Mouse (Mus musculus) right cerebral cortex, postnatal 14 days (tissue): ENCODE measurements around the gene Gabbr2.

ENCODE experiments used
- DNase-seq: peaks from one replicate; pipeline ENCODE4 v3.0.0; 2022

Gabbr2 gene

DNA sequence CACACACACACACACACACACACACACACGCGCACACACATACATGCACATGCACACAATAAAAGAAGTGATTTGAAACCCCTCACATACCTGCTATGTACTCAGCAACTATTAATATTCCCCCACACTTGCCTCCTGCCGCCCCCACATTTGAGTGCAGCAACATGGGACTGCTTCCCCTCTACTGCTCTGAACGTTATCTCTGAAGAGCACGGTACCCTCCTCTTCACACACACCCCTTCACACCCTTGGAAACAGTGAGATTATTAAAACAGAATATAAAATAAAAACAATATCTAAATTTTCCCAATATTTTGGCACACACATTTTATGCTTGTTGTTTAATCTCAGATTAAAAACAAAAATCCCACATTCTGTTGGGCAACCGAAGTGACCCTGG, 77.1 kb downstream of the Gabbr2 start:
- DNase-seq, result no peak

- DNase-seq, result no peak
Observed at GRCm38 (mm10) chr4:46906036-46906691, 85.5 kb downstream of the Gabbr2 start.

- DNase-seq, result no peak
Observed at GRCm38 (mm10) chr4:46905152-46905551, 86.5 kb downstream of the Gabbr2 start.

- no peak for DNase-seq
Observed at GRCm38 (mm10) chr4:46904129-46904528, 87.5 kb downstream of the Gabbr2 start.

- DNase-seq, result no peak
Observed at GRCm38 (mm10) chr4:46898546-46898945, 93.1 kb downstream of the Gabbr2 start.

DNA sequence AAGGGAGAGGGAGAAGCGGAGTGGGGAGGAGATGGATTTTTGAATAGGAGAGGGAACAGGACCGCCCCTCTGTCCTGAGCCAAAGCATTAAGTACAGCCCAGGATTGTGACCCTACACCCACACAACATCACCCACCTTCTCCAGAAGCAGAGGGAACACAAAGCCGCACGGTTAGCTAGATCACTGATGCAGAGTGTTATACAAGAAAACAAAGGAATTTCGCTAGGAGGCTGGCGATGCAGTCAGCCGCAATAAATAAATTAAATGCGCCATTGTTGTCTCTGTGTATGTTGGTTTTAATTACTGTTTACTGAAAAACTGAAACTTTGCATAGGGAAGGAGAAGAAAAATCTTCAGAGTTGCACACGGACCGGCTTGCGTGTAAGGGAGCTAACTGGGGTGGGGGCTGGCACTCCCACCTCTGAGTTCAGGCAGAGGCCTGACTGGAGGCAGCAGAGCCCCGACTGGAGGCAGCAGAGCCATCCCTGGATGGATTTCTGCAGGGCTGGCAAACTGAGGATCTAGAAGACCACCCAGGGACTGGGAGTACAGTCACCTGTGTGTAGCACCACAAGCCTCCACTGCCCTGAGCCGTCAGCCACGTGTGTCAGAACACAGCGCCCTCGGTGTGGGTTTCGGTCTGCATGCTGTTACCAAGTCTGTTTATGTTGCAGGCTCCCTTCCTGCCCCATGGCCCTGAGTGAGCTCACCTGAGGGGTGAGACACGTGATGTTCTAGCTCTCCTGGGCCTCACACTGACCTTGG, 93.9 kb downstream of the Gabbr2 start:
- no peak for DNase-seq

- DNase-seq, result no peak
Observed at GRCm38 (mm10) chr4:46894144-46894543, 97.5 kb downstream of the Gabbr2 start.

- DNase-seq, result no peak
Observed at GRCm38 (mm10) chr4:46889175-46889574, 102.5 kb downstream of the Gabbr2 start.

DNA sequence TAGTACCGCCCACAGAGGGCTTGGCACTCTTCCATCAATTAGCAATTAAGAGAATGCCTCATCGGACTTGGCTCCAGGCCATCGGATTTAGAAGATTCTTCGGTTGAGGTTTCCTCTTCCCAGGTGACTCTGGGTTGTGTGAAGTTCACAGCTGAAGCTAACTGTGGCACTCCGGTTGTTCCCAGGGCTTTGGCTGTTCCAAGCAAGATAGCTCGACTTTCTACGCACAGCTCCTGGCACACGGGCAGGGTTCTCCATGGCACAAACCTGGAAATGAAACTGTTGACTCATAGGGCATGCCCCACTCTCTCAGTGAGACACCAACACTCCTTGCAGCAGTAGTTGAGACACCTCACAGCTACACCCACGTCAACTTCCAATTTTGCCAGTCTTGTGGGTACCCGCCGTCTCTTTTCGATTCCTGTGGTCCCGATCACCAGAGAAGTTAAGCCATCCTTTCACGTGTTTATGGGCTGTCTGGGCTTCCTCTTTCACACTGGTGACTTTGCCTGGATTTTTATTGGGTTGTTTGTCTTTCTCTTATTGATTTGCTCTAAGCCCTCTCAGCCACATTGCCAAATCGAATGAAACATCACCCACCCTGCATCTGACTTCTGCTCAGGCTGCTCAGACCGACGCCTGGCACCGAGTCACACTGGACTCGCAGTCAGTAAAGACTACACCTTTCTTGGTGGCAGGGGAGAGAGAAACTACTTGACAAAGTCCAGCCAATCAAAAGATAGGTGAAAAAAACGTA, 105.9 kb downstream of the Gabbr2 start:
- DNase-seq, result no peak

GRCm38 (mm10) chr4:46884132-46884531, 107.5 kb downstream of the Gabbr2 start:
- no peak for DNase-seq

DNA sequence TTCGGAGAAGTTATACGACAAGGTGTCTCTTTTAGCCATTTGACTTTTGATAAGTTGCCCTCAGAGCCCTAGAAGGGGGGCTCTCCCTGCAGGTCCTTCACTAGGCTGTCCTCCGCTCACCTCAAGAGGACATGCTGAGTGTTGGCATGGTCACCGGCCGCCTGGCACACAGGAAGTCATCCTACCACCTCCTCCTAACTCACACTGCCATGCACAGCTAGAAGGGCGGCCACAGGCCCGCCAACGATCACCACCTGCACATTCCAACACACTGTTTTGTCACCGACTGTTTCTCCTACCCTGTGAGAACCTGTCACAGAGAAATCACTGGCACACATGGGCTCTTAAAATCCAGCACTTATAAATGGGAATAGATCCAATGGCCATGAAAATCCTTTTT, 108.1 kb downstream of the Gabbr2 start:
- no peak for DNase-seq

DNA sequence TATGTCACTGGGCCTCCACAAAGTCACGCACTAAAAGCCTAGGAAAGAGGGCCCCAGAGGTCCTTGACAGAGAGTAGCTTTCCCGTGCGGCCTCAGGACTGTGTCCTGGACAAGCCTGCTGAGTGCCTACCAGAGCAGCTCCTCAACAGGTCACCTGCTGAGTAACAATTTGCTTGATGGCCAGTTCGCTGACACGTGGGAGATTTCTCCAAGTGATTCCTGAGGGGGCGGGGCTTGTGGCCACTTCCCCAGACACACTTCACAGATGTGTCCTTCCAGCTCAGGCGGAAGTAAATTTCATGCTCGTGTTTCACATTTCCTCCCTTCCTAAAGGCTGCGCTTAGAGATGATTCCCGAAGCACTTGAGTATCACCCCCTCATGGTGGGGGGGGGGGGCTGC, 108.6 kb downstream of the Gabbr2 start:
- no peak for DNase-seq

DNA sequence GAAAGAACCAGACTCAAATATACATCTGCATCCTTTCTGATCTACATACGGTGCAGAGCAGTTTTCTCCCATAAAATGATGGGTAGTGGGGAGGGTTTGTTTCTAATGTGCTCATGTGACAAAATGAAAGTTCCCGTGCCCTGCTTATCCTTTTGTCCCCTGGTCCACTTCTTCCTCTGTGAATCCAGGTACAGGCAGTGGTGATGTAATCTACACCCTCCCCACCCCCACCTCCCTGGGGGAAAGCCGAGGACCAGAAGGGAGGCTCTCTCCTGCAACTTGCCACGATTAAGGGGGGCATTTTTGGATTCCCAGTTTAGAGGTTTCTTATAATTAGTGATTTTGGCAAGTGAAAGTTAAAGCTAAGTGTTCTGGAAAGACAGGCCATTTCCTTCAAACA, 110.4 kb downstream of the Gabbr2 start:
- DNase-seq, result no peak

DNA sequence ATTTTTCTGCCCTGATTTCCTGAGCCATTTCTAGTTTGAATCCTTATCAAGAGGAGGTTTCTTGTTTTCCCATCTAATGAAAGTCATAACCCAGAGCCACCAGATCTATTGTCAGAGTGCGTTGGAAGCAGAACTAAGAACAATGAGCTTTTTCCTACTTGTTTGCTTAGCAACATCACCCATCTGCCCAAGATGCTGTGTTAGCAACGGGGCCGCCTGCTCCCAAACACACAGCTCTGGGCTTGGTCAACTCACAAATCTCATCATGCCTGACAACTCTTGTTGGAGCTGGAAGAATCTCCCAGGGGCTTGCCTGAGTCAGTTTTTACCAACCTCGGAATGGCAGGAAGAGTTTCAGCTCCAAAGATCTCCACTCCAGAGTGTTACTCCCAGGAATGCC, 111.7 kb downstream of the Gabbr2 start:
- DNase-seq, result no peak

DNA sequence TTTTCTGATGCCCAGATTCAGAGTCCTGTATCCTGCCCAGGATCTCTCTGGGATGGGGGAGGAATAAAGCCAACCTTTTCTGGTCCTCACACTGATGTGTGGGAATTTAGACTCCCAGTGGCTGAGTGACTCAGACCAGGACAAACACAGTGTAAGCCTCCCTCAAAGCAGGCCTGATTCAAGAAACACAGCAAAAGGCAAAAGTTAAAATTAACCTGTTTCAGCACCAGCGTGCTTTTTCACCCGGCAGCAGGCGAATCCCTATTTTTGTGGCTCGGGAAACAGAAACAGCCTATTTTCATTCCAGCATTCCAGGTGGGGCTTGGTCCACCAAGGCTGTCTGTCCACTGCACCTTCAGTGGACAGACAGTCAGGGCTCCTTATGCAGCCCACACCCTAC, 118.9 kb downstream of the Gabbr2 start:
- DNase-seq, result no peak

- DNase-seq, result no peak
Observed at GRCm38 (mm10) chr4:46870157-46870556, 121.5 kb downstream of the Gabbr2 start.

- DNase-seq, result no peak
Observed at GRCm38 (mm10) chr4:46869380-46869779, 122.3 kb downstream of the Gabbr2 start.

GRCm38 (mm10) chr4:46868921-46869320, 122.8 kb downstream of the Gabbr2 start:
- no peak for DNase-seq

DNA sequence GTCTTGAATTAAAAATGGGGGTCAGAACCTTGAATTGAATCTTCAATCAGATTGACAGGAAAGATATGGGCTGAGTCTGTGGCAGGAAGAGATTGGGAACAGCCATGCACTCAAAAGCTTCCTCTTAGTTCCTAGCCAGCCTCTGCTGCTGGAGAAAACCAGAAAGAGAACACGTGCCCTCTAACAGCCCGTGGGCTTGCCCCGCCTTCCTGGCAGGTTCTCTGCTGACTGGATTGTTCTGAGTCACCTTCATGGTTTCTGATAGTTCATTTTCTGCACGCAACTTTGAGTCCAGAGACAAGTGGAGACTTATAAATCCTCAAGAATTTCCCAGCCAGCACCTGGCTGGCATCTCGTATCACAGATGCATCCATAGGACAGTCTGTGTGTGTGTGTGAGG, 123.5 kb downstream of the Gabbr2 start:
- no peak for DNase-seq

DNA sequence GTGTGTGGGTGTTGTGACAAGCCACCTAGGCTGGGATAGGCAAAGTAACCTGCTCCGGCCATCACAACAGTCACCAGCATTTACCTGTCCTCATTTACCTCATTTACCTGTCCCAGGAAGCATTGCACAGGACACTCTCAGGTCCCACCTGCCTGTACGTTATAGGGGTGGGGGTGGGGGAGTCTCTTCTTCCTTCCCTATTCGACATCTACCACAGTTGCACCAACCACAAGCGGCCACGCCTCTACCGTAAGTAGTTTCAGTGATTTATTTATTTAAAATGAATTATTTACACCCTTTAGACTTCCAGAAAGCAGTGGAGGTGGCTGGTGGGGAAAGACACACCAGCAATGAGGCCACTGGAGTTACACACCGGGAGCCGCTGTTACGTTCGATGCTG, 123.9 kb downstream of the Gabbr2 start:
- DNase-seq, result no peak

DNA sequence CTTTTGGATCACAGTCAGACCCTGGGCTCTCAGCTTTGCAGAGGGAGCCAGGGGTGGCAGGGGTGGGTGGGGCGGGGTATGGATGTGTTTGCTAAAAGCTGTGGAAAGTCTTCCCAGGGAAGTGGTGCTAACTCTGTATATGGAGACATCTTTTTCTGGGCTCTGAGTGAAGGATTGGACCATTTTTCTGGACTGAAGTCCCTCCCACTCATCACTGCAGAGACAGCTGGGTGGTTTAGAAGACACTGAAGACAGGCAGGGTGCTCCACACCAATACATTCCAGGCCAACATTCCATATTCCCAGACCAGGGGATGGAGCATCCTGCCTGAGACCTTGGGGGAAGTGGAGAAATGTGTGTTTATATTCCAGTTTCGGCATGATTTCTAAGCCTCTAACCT, 125.6 kb downstream of the Gabbr2 start:
- no peak for DNase-seq

DNA sequence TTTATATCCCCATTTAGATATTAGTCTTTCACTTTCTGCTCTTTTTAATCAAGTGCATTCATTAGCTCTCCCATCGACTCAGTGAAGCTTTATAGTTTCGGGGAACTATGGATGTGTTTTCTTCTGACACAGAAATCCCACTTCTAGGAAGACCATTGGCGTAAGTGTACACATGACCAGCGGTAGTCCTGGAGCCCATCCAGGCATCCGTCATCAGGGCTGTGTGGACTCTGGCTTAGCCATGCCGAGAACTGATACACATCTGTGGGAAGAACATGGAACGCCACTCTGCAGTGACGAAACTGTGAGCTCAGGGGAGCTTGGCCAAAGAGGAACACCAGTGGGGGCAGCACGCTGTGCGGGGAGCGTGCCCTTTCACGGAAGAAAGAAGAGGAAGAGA, 128.0 kb downstream of the Gabbr2 start:
- no peak for DNase-seq

DNA sequence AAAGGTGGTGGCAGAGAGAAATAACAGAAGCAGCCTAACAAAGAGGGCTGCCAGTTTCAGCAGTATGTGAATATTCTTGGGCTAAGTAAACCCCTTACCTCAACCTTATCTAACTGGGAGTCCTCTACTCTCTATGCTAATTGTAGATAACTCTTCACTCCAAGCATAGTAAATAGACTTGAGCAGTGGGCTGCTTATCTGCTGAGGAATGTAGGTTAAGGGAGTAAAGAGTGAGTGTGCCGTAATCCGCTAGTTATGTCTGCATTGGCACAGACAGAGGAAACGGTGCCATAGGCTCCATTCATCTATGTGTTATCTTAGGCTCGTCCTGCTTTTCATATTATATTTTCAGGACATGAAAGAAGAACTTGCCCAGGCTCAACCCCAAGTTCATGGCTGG, 129.0 kb downstream of the Gabbr2 start:
- no peak for DNase-seq

DNA sequence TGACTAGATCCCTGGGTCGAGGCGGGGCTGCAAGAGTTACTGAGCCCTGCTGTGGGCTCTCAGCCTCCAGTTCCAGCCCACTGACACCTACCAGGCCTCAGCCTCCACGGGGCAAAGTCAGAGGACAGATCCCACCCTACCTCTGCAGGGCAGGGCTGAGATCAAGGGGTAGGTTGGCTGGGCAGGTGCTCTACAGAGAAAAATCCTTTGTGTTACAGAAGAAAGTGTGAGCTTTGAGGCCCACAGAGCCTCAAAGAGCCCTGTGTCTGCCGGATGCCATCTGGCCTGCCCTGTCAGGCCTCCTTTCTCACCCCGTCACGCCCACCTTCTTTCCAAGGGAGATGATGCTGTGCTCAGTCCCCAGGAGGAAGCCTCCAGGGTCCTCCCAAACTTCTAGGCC, 131.1 kb downstream of the Gabbr2 start:
- DNase-seq, result no peak
